Mouse (Mus musculus) heart, adult 2 months (tissue): ENCODE measurements around the gene Fam71e1. TPM values are rescaled to one million over a fixed set of nuclear protein-coding genes. Genes with fewer than 3 reads are reported as not detected.
A peak's percentile ranks its signal among the peaks of the same experiment; 100 is the strongest.

Experiments
- DNase-seq, 2 experiments: peaks; one replicate each; pipeline ENCODE4 v3.0.0; 2021
- H3K27ac ChIP-seq: fragments of 200-600 bp; 2 replicates; pipeline ENCODE4 v1.8.1; 2022
- H3K27me3 ChIP-seq: fragments of 200-500 bp; 2 replicates; pipeline ENCODE4 v1.6.1; 2012; ENCODE audit warnings: mild to moderate bottlenecking, low read length, inconsistent platforms, mixed read lengths; ENCODE audit not compliant: control insufficient read depth, insufficient read depth
- H3K36me3 ChIP-seq: fragments of 200-500 bp; 2 replicates; pipeline ENCODE4 v1.6.1; 2012; ENCODE audit warnings: low read length, inconsistent platforms; ENCODE audit not compliant: control insufficient read depth, insufficient read depth
- H3K4me1 ChIP-seq: fragments of 200-500 bp; 2 replicates; pipeline ENCODE4 v1.6.1; 2011; ENCODE audit warnings: low read length; ENCODE audit not compliant: control insufficient read depth, insufficient read depth
- H3K4me3 ChIP-seq: fragments of 200-600 bp; 2 replicates; pipeline ENCODE4 v1.8.1; 2022
- H3K79me2 ChIP-seq: fragments of 200-500 bp; replicated peaks from 2 replicates; pipeline ENCODE4 v1.6.1; 2012; ENCODE audit warnings: mild to moderate bottlenecking, inconsistent platforms, low read length, moderate library complexity, mixed read lengths; ENCODE audit not compliant: control insufficient read depth, insufficient read depth
- H3K9ac ChIP-seq: fragments of 200-500 bp; 2 replicates; pipeline ENCODE4 v1.6.1; 2012; ENCODE audit warnings: low read depth, mild to moderate bottlenecking, control low read depth, inconsistent platforms, low read length, mixed read lengths
- CTCF ChIP-seq: fragments of 200-600 bp; IDR thresholded peaks from 2 replicates; pipeline ENCODE4 v1.8.1; 2022; ENCODE audit warnings: antibody characterized with exemption, mild to moderate bottlenecking, moderate library complexity
- EP300 ChIP-seq: fragments of 200-500 bp; IDR thresholded peaks from 2 replicates; pipeline ENCODE4 v1.6.1; 2011; ENCODE audit warnings: low read depth, low read length, control low read depth; ENCODE audit not compliant: insufficient read depth
- POLR2A ChIP-seq: fragments of 200-500 bp; IDR thresholded peaks from 2 replicates; pipeline ENCODE4 v1.6.1; 2011; ENCODE audit warnings: mild to moderate bottlenecking, low read depth, low read length, control low read depth; ENCODE audit not compliant: insufficient read depth
- WGBS: fragments of 180-500 bp; shearing (Covaris S2); methylation state at CpG from one replicate; pipeline ENCODE4 v1.1.7; 2018; 5-methylcytosine and 5-hydroxymethylcytosine counted together
- intact Hi-C: fragments of 180-260 bp; cut with DNase I; formaldehyde crosslinking; loops from one replicate; pipeline ENCODE4 v1.15.1; 2025
- polyA plus RNA-seq: library from polyadenylated mRNA; depleted of rRNA; stranded (reverse); fragments of >200 nt; gene quantifications from 2 replicates; pipeline ENCODE4 v1.2.3, GENCODE M21; 2012
- total RNA-seq, 2 experiments: library from RNA; stranded (reverse); gene quantifications; 2 replicates each; pipeline ENCODE4 v1.2.3; 2021

Fam71e1 gene
- total and polyA plus RNA-seq, 3 experiments: 2.6 to 6.4 (median 3.3) TPM

DNA sequence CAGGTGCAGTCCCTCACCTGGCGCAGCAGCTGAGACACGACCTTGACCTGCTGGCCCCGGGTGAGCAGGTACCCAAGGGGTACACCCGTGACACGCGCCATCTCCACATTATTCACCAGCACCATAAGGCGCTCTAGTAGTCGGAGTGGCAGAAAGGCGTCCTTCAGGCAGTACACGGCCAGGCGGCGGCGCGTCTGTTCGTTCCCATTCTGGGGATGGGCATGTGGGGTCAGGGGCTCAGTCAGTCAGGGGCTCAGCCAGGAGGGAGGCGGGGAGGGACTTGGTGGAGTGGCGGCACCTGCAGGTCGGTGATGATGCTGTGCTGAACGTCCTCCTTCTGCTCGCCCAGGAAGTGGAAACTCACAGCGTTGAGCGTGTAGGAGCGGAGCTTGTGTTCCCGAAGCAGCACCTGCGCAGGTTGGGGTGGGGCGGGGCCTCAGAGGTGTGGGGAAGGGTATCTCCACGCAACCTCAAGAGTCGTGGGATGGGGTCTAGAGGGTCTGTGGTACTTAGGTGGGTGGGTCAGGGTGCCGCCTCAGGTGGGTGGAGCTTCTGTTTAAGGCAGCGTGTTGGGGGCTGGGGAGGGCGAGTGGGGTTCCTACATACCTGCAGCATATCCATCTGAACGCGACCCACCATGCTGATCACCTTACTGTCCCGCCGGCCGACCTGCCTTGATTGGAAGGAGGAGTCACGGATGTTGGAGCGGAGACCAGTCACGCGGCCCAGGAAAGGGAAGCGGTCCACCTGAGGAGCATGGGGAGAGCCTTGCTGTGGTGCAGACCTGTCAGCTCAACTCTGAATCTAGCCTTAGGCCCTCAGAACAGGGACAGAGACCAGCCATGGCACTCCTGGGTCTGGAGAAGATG is 42.6 kb downstream of the Fam71e1 start:
- Histone ChIP-seq H3K79me2 (no peaks in the 10 kb centered on the region), H3K9ac (no peak overlapping the region), H3K27ac (no peak overlapping the region), H3K36me3 (no peaks in the 10 kb centered on the region), H3K27me3 (no peaks in the 10 kb centered on the region), H3K4me3 (no peak overlapping the region), H3K4me1 (no peaks in the 10 kb centered on the region)
- intact Hi-C loops: no loop called here
- WGBS: 93% methylated on average over 41 of the region's 41 CpGs
- no peak for DNase-seq
- TF ChIP-seq POLR2A: no peak
- no peak for TF ChIP-seq CTCF
- TF ChIP-seq EP300: no peak

DNA sequence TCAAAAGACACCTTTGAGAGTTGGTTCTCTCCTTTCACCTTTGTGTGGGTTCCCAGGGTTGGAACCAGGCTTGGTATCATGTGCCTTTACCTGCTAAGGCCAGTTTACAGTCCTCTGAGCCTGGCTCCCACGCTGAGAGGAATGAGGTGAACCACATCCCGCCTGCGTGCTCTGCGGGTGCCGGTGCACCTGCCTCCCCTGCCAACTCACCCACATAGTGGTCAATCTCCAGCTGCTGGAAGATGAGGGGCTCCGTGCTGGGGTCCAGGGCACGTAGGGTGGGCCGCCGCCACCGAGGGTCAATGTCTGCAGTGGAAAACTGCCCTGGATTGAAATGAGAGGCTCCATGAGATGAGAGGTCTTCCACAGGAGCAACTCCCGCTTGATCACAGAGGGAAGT is 46.2 kb downstream of the Fam71e1 start:
- Histone ChIP-seq H3K27me3 (no peaks in the 10 kb centered on the region), H3K4me3 (no peak overlapping the region), H3K9ac (no peak overlapping the region), H3K79me2 (no peaks in the 10 kb centered on the region), H3K4me1 (peaks cover under 1% of the 10 kb centered on the region), H3K27ac (no peak overlapping the region), H3K36me3 (no peaks in the 10 kb centered on the region)
- no peak for DNase-seq
- TF ChIP-seq POLR2A: no peak
- TF ChIP-seq EP300: no peak
- TF ChIP-seq CTCF: no peak
- intact Hi-C loops: no loop called here
- 95% methylated on average over 11 of the region's 11 CpGs for WGBS

DNA sequence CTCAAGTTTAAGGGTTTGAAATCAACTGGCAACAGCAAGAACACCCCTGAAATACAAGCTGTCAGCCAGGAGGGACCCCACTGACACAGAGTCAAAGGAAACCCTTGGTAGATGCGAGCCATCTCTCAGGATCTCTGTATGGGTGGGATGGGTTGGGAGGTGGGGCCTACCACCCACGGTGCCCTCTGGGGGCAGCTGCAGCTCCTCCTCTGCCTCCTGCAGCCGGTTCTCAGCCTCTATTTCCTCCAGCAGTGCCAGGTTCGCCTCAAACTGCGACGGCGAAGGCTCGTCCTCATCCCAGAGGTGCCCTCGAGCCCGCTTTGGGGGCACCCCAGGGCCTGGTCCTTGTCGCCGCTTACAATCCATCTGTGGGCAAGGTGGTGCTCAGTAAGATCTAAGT is 46.7 kb downstream of the Fam71e1 start:
- H3K4me1 ChIP-seq: peaks cover 5% of the 10 kb centered on the region
- H3K27ac ChIP-seq: no peak overlapping the region
- DNase-seq: no peak
- no peaks in the 10 kb centered on the region for H3K79me2 ChIP-seq
- no peak overlapping the region for H3K4me3 ChIP-seq
- intact Hi-C loops: no loop called here
- no peak overlapping the region for H3K9ac ChIP-seq
- no peaks in the 10 kb centered on the region for H3K36me3 ChIP-seq
- WGBS: 77% methylated on average over 12 of the region's 12 CpGs
- TF ChIP-seq POLR2A (no peak), EP300 (no peak), CTCF (no peak)
- no peaks in the 10 kb centered on the region for H3K27me3 ChIP-seq

DNA sequence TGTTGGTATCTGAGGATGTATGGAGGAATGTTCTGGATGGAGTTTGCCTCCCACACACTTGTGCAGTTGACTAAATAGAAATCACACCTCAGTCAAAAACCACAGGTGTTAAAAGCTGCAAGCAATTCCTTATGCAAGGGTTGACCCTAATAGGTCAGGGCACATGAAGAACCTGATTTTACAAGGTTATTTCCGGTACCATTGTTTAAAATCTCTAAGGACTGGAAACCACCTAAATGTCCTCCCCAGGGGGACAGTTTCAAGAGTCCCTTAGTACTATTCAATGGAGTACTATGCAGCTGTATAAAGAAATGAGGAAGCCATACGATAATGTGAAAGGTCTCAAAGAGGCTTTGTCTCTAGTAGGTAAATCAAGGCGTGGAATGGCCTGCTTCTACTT is 49.9 kb downstream of the Fam71e1 start:
- intact Hi-C loops: loop anchor here (2.0 kb wide), 1 partner anchor 19 kb away; no protein-coding TSS in a partner anchor
- H3K79me2 ChIP-seq: no peaks in the 10 kb centered on the region
- peaks cover 5% of the 10 kb centered on the region for H3K4me1 ChIP-seq
- no peak for TF ChIP-seq POLR2A
- TF ChIP-seq CTCF: no peak
- no peak for TF ChIP-seq EP300
- H3K36me3 ChIP-seq: no peaks in the 10 kb centered on the region
- no peak overlapping the region for H3K9ac ChIP-seq
- H3K27ac ChIP-seq: no peak overlapping the region
- WGBS: 97% methylated on average over 3 of the region's 3 CpGs
- no peak for DNase-seq
- no peak overlapping the region for H3K4me3 ChIP-seq
- H3K27me3 ChIP-seq: no peaks in the 10 kb centered on the region

DNA sequence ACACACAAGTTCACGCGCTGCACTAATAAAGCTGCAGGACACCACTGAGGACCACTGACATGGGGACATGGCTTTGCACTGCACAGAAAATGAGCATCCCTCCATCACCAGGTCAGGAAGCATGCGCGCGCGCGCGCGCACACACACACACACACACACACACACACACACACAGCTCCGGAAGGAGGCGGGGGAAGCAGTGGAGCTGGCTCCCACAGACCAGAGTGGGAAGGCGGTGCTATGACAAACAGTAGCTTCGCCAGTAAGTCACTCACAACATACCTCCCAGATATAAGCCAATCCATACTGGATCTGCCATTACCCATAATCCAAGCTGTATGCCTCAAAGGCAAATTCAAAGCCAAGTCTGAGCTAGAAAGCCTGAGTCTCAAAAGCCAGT is 50.7 kb downstream of the Fam71e1 start:
- no peak for DNase-seq
- H3K36me3 ChIP-seq: no peaks in the 10 kb centered on the region
- no peaks in the 10 kb centered on the region for H3K79me2 ChIP-seq
- no peaks in the 10 kb centered on the region for H3K27me3 ChIP-seq
- no peak overlapping the region for H3K9ac ChIP-seq
- no peak overlapping the region for H3K27ac ChIP-seq
- peaks cover 5% of the 10 kb centered on the region for H3K4me1 ChIP-seq
- TF ChIP-seq CTCF (no peak), EP300 (no peak), POLR2A (no peak)
- H3K4me3 ChIP-seq: no peak overlapping the region
- intact Hi-C loops: loop anchor here (2.0 kb wide), 1 partner anchor 20 kb away; no protein-coding TSS in a partner anchor
- WGBS: 94% methylated on average over 13 of the region's 13 CpGs

DNA sequence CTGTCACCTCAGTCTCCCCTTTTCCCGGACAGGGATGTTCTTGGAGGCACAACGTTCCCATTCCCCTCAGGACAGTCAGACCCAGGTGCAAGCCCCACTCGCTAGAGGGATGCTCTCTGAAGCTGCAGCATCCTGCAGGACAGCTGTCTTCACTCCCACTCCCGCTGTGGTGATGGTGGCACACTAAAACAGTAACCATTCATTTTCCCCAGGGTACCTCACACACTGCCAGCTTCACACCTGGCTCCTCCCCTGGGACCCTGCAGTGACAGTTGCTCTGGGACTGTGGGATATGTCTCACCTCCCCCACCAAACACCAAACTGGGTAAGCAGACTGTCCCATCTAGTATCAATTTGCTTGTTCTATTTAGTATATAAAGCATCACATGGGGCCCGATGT is 51.3 kb downstream of the Fam71e1 start:
- Histone ChIP-seq H3K9ac (peak overlapping the region; percentile 23; the same call in 1 of the 2 replicates), H3K27ac (peak overlapping the region; percentile 68), H3K4me1 (peaks cover 5% of the 10 kb centered on the region), H3K27me3 (no peaks in the 10 kb centered on the region), H3K36me3 (no peaks in the 10 kb centered on the region), H3K79me2 (no peaks in the 10 kb centered on the region), H3K4me3 (peak overlapping the region; percentile 68)
- intact Hi-C loops: loop anchor here (2.0 kb wide), 1 partner anchor 21 kb away; no protein-coding TSS in a partner anchor
- DNase-seq: no peak
- no peak for TF ChIP-seq CTCF
- TF ChIP-seq EP300: no peak
- 11% methylated on average over 5 of the region's 5 CpGs for WGBS
